Mouse (Mus musculus): Measurements from ENCODE around the gene Map3k21. TPM values are rescaled to one million over a fixed set of nuclear protein-coding genes. Genes with fewer than 3 reads are reported as not detected.

Map3k21 gene
- polyA plus RNA-seq, 1 experiment from 2014 or later, result not detected

- no peak for ATAC-seq (ENCODE audit: insufficient read depth, low FRiP score, low TSS enrichment)
- peaks cover 3% of the 10 kb centered on the region; the same call in 1 of the 2 replicates for H3K9me3 ChIP-seq (ENCODE audit: control insufficient read depth, low read length)
- H3K27me3 ChIP-seq (ENCODE audit: control insufficient read depth, insufficient read depth, low read length), result peaks cover 40% of the 10 kb centered on the region
- H3K9ac ChIP-seq (ENCODE audit: low read length), result no peak overlapping the region
- no peak overlapping the region for H3K27ac ChIP-seq (ENCODE audit: low read depth, low read length)
- H3K4me3 ChIP-seq (ENCODE audit: low read depth, low read length), result no peak overlapping the region
- peaks cover 11% of the 10 kb centered on the region for H3K4me1 ChIP-seq (ENCODE audit: control insufficient read depth, insufficient read depth, low read length)
- DNase-seq (ENCODE audit: low spot score), result no peak
- H3K4me2 ChIP-seq (ENCODE audit: low read depth), result no peak overlapping the region
- no peaks in the 10 kb centered on the region for H3K36me3 ChIP-seq (ENCODE audit: control insufficient read depth, insufficient read depth, low read length)
- WGBS, result 74% methylated on average over 2 of the region's 2 CpGs
Measured at GRCm38 (mm10) chr8:125907311-125907710, 2.9 kb upstream of the Map3k21 start.

GRCm38 (mm10) chr8:125909661-125910364, 437 bp upstream of the Map3k21 start:
- DNase-seq (ENCODE audit: low spot score) (peak; percentile 13), ATAC-seq (ENCODE audit: insufficient read depth, low FRiP score, low TSS enrichment) (no peak)
- Histone ChIP-seq H3K27me3 (ENCODE audit: control insufficient read depth, insufficient read depth, low read length) (peaks cover 45% of the 10 kb centered on the region), H3K27ac (ENCODE audit: low read depth, low read length) (no peak overlapping the region), H3K9me3 (ENCODE audit: control insufficient read depth, low read length) (peaks cover 3% of the 10 kb centered on the region; the same call in 1 of the 2 replicates), H3K4me2 (ENCODE audit: low read depth) (peak overlapping the region; percentile 93), H3K36me3 (ENCODE audit: control insufficient read depth, insufficient read depth, low read length) (no peaks in the 10 kb centered on the region), H3K4me3 (ENCODE audit: low read depth, low read length) (peak overlapping the region; percentile 48), H3K4me1 (ENCODE audit: control insufficient read depth, insufficient read depth, low read length) (peaks cover 11% of the 10 kb centered on the region), H3K9ac (ENCODE audit: low read length) (no peak overlapping the region)
- 5% methylated on average over 30 of the region's 30 CpGs for WGBS

GRCm38 (mm10) chr8:125911229-125911580, 955 bp downstream of the Map3k21 start:
- Histone ChIP-seq H3K27ac (ENCODE audit: low read depth, low read length) (no peak overlapping the region), H3K9ac (ENCODE audit: low read length) (peak overlapping the region; percentile 1; the same call in 1 of the 2 replicates), H3K36me3 (ENCODE audit: control insufficient read depth, insufficient read depth, low read length) (no peaks in the 10 kb centered on the region), H3K9me3 (ENCODE audit: control insufficient read depth, low read length) (peaks cover 3% of the 10 kb centered on the region; the same call in 1 of the 2 replicates), H3K4me2 (ENCODE audit: low read depth) (peak overlapping the region; percentile 93), H3K27me3 (ENCODE audit: control insufficient read depth, insufficient read depth, low read length) (peaks cover 47% of the 10 kb centered on the region), H3K4me1 (ENCODE audit: control insufficient read depth, insufficient read depth, low read length) (peaks cover 11% of the 10 kb centered on the region), H3K4me3 (ENCODE audit: low read depth, low read length) (peak overlapping the region; percentile 48)
- ATAC-seq (ENCODE audit: insufficient read depth, low FRiP score, low TSS enrichment) (no peak), DNase-seq (ENCODE audit: low spot score) (peak; percentile 17)
- 5% methylated on average over 24 of the region's 31 CpGs for WGBS

GRCm38 (mm10) chr8:125913206-125913605, 3.0 kb downstream of the Map3k21 start:
- Histone ChIP-seq H3K9me3 (ENCODE audit: control insufficient read depth, low read length) (no peaks in the 10 kb centered on the region), H3K27ac (ENCODE audit: low read depth, low read length) (no peak overlapping the region), H3K4me2 (ENCODE audit: low read depth) (no peak overlapping the region), H3K9ac (ENCODE audit: low read length) (no peak overlapping the region), H3K36me3 (ENCODE audit: control insufficient read depth, insufficient read depth, low read length) (no peaks in the 10 kb centered on the region), H3K4me1 (ENCODE audit: control insufficient read depth, insufficient read depth, low read length) (peaks cover 11% of the 10 kb centered on the region), H3K27me3 (ENCODE audit: control insufficient read depth, insufficient read depth, low read length) (peaks cover 47% of the 10 kb centered on the region), H3K4me3 (ENCODE audit: low read depth, low read length) (no peak overlapping the region)
- 79% methylated on average over 4 of the region's 4 CpGs for WGBS
- DNase-seq (ENCODE audit: low spot score) (no peak), ATAC-seq (ENCODE audit: insufficient read depth, low FRiP score, low TSS enrichment) (no peak)

- peaks cover 37% of the 10 kb centered on the region for H3K27me3 ChIP-seq (ENCODE audit: control insufficient read depth, insufficient read depth, low read length)
- H3K9ac ChIP-seq (ENCODE audit: low read length), result no peak overlapping the region
- H3K36me3 ChIP-seq (ENCODE audit: control insufficient read depth, insufficient read depth, low read length), result no peaks in the 10 kb centered on the region
- DNase-seq (ENCODE audit: low spot score), result no peak
- H3K4me3 ChIP-seq (ENCODE audit: low read depth, low read length), result no peak overlapping the region
- no peak overlapping the region for H3K4me2 ChIP-seq (ENCODE audit: low read depth)
- H3K9me3 ChIP-seq (ENCODE audit: control insufficient read depth, low read length), result no peaks in the 10 kb centered on the region
- WGBS, result 80% methylated on average over 9 of the region's 9 CpGs
- no peak overlapping the region for H3K27ac ChIP-seq (ENCODE audit: low read depth, low read length)
- peaks cover 11% of the 10 kb centered on the region for H3K4me1 ChIP-seq (ENCODE audit: control insufficient read depth, insufficient read depth, low read length)
- no peak for ATAC-seq (ENCODE audit: insufficient read depth, low FRiP score, low TSS enrichment)
Measured at GRCm38 (mm10) chr8:125914386-125914785, 4.1 kb downstream of the Map3k21 start.

GRCm38 (mm10) chr8:125917013-125917412, 6.8 kb downstream of the Map3k21 start:
- no peak overlapping the region for H3K9ac ChIP-seq (ENCODE audit: low read length)
- ATAC-seq (ENCODE audit: insufficient read depth, low FRiP score, low TSS enrichment), result no peak
- no peaks in the 10 kb centered on the region for H3K4me1 ChIP-seq (ENCODE audit: control insufficient read depth, insufficient read depth, low read length)
- H3K4me3 ChIP-seq (ENCODE audit: low read depth, low read length), result no peak overlapping the region
- H3K27me3 ChIP-seq (ENCODE audit: control insufficient read depth, insufficient read depth, low read length), result peaks cover 10% of the 10 kb centered on the region
- no peak for DNase-seq (ENCODE audit: low spot score)
- WGBS, result 54% methylated on average over 10 of the region's 10 CpGs
- H3K9me3 ChIP-seq (ENCODE audit: control insufficient read depth, low read length), result no peaks in the 10 kb centered on the region
- no peak overlapping the region for H3K27ac ChIP-seq (ENCODE audit: low read depth, low read length)
- no peak overlapping the region for H3K4me2 ChIP-seq (ENCODE audit: low read depth)
- no peaks in the 10 kb centered on the region for H3K36me3 ChIP-seq (ENCODE audit: control insufficient read depth, insufficient read depth, low read length)

- ATAC-seq (ENCODE audit: insufficient read depth, low FRiP score, low TSS enrichment), result no peak
- Histone ChIP-seq H3K9ac (ENCODE audit: low read length) (no peak overlapping the region), H3K9me3 (ENCODE audit: control insufficient read depth, low read length) (no peaks in the 10 kb centered on the region), H3K4me1 (ENCODE audit: control insufficient read depth, insufficient read depth, low read length) (no peaks in the 10 kb centered on the region), H3K4me2 (ENCODE audit: low read depth) (no peak overlapping the region), H3K27me3 (ENCODE audit: control insufficient read depth, insufficient read depth, low read length) (0 out of 2 replicates have a peak, but pooled peaks cover 2% of the 10 kb centered on the region), H3K27ac (ENCODE audit: low read depth, low read length) (no peak overlapping the region), H3K4me3 (ENCODE audit: low read depth, low read length) (no peak overlapping the region), H3K36me3 (ENCODE audit: control insufficient read depth, insufficient read depth, low read length) (no peaks in the 10 kb centered on the region)
- 54% methylated on average over 2 of the region's 2 CpGs for WGBS
- no peak for DNase-seq (ENCODE audit: low spot score)
Measured at GRCm38 (mm10) chr8:125918719-125919118, 8.5 kb downstream of the Map3k21 start.

GRCm38 (mm10) chr8:125919560-125919959, 9.3 kb downstream of the Map3k21 start:
- ATAC-seq (ENCODE audit: insufficient read depth, low FRiP score, low TSS enrichment) (no peak), DNase-seq (ENCODE audit: low spot score) (no peak)
- Histone ChIP-seq H3K36me3 (ENCODE audit: control insufficient read depth, insufficient read depth, low read length) (no peaks in the 10 kb centered on the region), H3K4me1 (ENCODE audit: control insufficient read depth, insufficient read depth, low read length) (no peaks in the 10 kb centered on the region), H3K4me3 (ENCODE audit: low read depth, low read length) (no peak overlapping the region), H3K9ac (ENCODE audit: low read length) (no peak overlapping the region), H3K9me3 (ENCODE audit: control insufficient read depth, low read length) (no peaks in the 10 kb centered on the region), H3K27me3 (ENCODE audit: control insufficient read depth, insufficient read depth, low read length) (0 out of 2 replicates have a peak, but pooled peaks cover 2% of the 10 kb centered on the region), H3K27ac (ENCODE audit: low read depth, low read length) (no peak overlapping the region), H3K4me2 (ENCODE audit: low read depth) (no peak overlapping the region)
- WGBS, result 24% methylated on average over 8 of the region's 8 CpGs

GRCm38 (mm10) chr8:125920281-125920680, 10.0 kb downstream of the Map3k21 start:
- Histone ChIP-seq H3K36me3 (ENCODE audit: control insufficient read depth, insufficient read depth, low read length) (no peaks in the 10 kb centered on the region), H3K27ac (ENCODE audit: low read depth, low read length) (no peak overlapping the region), H3K4me1 (ENCODE audit: control insufficient read depth, insufficient read depth, low read length) (no peaks in the 10 kb centered on the region), H3K27me3 (ENCODE audit: control insufficient read depth, insufficient read depth, low read length) (0 out of 2 replicates have a peak, but pooled peaks cover 2% of the 10 kb centered on the region), H3K9ac (ENCODE audit: low read length) (no peak overlapping the region), H3K4me3 (ENCODE audit: low read depth, low read length) (no peak overlapping the region), H3K4me2 (ENCODE audit: low read depth) (no peak overlapping the region), H3K9me3 (ENCODE audit: control insufficient read depth, low read length) (no peaks in the 10 kb centered on the region)
- ATAC-seq (ENCODE audit: insufficient read depth, low FRiP score, low TSS enrichment), result no peak
- 71% methylated on average over 10 of the region's 10 CpGs for WGBS
- DNase-seq (ENCODE audit: low spot score), result no peak
